ENCODE assay signal across 16 mouse cellular contexts in genomic region chr7:64159056-64159542, GRCm38 (mm10). TPM values are rescaled to one million over a fixed set of nuclear protein-coding genes. Genes with fewer than 3 reads are reported as not detected.
DNase-seq lines count a peak whose midpoint lies in the region; TF ChIP-seq lines count a peak whose summit lies in the region.
"Had no signal": no experiment of that assay in that cellular context is flagged by ENCODE, and none has a peak within 500 bp of the region (broad histone marks: within the 10 kb centered on the region; RNA-seq: fewer than 3 reads in every experiment).

No protein-coding gene starts in this region.

- DNase-seq in gastrocnemius, postnatal 14 days = peak; percentile 10
- DNase-seq in gastrocnemius, postnatal 10 days = no peak
- no peak for DNase-seq in layer of hippocampus, adult 2 months (ENCODE audit: low spot score in 2 of 2)
- DNase-seq in layer of hippocampus, postnatal 36 days = no peak
- DNase-seq in thymus, postnatal 25 days = peak; percentile 46
- DNase-seq in thymus, postnatal 0 days (ENCODE audit: low spot score) = no peak
- DNase-seq in urinary bladder, postnatal 36 days (ENCODE audit: low spot score in 2 of 2) = no peak
- DNase-seq in MN1 (ENCODE audit: low spot score) = no peak
- DNase-seq: B cell, adult 2 months; cerebellum, postnatal 36 days had no signal

- H3K27ac ChIP-seq in layer of hippocampus, adult 2 months = peak overlapping the region; percentile 86
- H3K27ac ChIP-seq: heart, embryonic 13.5 days; limb, embryonic 10.5 days; liver, embryonic 15.5 days; neural tube, embryonic 13.5 days; stomach, embryonic 15.5 days had no signal

- intact Hi-C loops in gastrocnemius, postnatal 14 days (cut with DNase I; ENCODE audit: low total_unique reads) = loop anchor here (10.0 kb wide), 2 partner anchors 304 to 404 kb away; no protein-coding TSS in a partner anchor

- no peak overlapping the region for H3K4me3 ChIP-seq in layer of hippocampus, adult 2 months
- H3K4me3 ChIP-seq: heart, embryonic 13.5 days; limb, embryonic 10.5 days; liver, embryonic 15.5 days; neural tube, embryonic 13.5 days; stomach, embryonic 15.5 days had no signal

- no peak for TF ChIP-seq CTCF in layer of hippocampus, adult 2 months (conservative IDR thresholded peaks at IDR 0.05)

RNA-seq across cellular contexts. Expression of gene Trpm1, which starts 5.5 kb away (rescaled TPM):
- under 1 TPM; 0.51 to 0.78 TPM for total RNA-seq in gastrocnemius, postnatal 14 days (2021)
- total RNA-seq in gastrocnemius, postnatal 10 days (2021) = under 1 TPM; 0.38 to 0.66 TPM
- not detected for total RNA-seq in layer of hippocampus, adult 2 months (2021)
- not detected for total RNA-seq in layer of hippocampus, postnatal 36 days (2021)
- 1.5 and 1.8 TPM in 2 replicates for polyA plus RNA-seq in thymus, postnatal 0 days (2015; fragmentation: Nextera tagmentation; extraction: Ambion mirVana)
- polyA plus RNA-seq: intestine, postnatal 0 days; liver, embryonic 15.5 days; neural tube, embryonic 13.5 days had no signal

Comparison
In these comparisons a context has a peak if more than half of its experiments do, and no peak if none do; other contexts are left out.
1. DNase-seq: peak in gastrocnemius, postnatal 14 days (single experiment) and thymus, postnatal 25 days (single experiment); none in gastrocnemius, postnatal 10 days (single experiment), layer of hippocampus, adult 2 months (0 of 2), layer of hippocampus, postnatal 36 days (0 of 2), thymus, postnatal 0 days (single experiment), urinary bladder, postnatal 36 days (0 of 2) and MN1 (single experiment).